Mouse (Mus musculus) liver, postnatal 0 days (tissue): Measurements from ENCODE around the gene Fam13c.

ENCODE experiments used
- CTCF ChIP-seq: sonication (generic); IDR thresholded peaks from 2 replicates; pipeline ENCODE4 v1.5.1; 2016; ENCODE audit warnings: antibody characterized with exemption, low read depth
- EP300 ChIP-seq: IDR thresholded peaks from 2 replicates; pipeline ENCODE4 v1.6.1; 2016; ENCODE audit warnings: antibody characterized with exemption, low read depth, mild to moderate bottlenecking

- TF ChIP-seq CTCF (no peak), EP300 (no peak)
These were observed 42.1 kb upstream of the Fam13c start for GRCm38 (mm10) chr10:70398224-70398623.
